Mouse (Mus musculus): ENCODE measurements around the gene Ralgps2. TPM values are rescaled to one million over a fixed set of nuclear protein-coding genes. Genes with fewer than 3 reads are reported as not detected.

The Ralgps2 gene
- polyA plus RNA-seq, 1 experiment from 2014 or later = 25.6 TPM

DNA sequence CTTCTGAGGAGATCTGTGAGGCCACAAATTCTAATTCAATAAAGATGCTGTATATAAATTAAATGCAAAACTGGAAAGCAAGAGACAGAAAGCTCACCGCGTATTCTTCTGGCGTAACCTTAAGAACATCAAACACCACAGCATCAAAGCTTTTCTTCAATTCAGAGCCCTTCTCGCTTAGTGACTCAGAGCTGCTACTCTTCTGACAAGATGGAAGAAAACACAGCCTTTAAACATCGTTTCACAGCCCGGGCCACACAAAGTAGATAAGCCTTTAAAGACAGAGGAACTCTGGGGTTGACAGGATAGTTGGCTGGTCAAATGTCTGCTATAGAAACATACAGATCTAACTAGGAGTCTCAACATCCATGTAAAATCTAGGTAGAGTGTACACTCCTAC, 37.7 kb downstream of the Ralgps2 start:
- H3K4me2 ChIP-seq (ENCODE audit: low read depth, low read length) = no peak overlapping the region
- no peak for TF ChIP-seq EP300 (IDR thresholded peaks at IDR 0.05; ENCODE audit: low read depth)
- TF ChIP-seq CTCF (IDR thresholded peaks at IDR 0.05; ENCODE audit: low read depth) = no peak
- H3K9ac ChIP-seq (replicated peaks) = no peak overlapping the region
- H3K27me3 ChIP-seq (ENCODE audit: insufficient read depth, low read length) = no peaks in the 10 kb centered on the region
- H3K9me3 ChIP-seq (ENCODE audit: low read length) = no peaks in the 10 kb centered on the region
- H3K27ac ChIP-seq (ENCODE audit: low read depth) = no peak overlapping the region
- peaks cover 6% of the 10 kb centered on the region for H3K36me3 ChIP-seq (replicated peaks; ENCODE audit: insufficient read depth, low read length)
- no peak overlapping the region for H3K4me3 ChIP-seq (ENCODE audit: low read depth, low read length)
- DNase-seq (no peak), ATAC-seq (no peak)
- no peaks in the 10 kb centered on the region for H3K4me1 ChIP-seq (ENCODE audit: insufficient read depth)
- 78% methylated on average over 6 of the region's 6 CpGs for WGBS (ENCODE audit: insufficient replicate concordance)

DNA sequence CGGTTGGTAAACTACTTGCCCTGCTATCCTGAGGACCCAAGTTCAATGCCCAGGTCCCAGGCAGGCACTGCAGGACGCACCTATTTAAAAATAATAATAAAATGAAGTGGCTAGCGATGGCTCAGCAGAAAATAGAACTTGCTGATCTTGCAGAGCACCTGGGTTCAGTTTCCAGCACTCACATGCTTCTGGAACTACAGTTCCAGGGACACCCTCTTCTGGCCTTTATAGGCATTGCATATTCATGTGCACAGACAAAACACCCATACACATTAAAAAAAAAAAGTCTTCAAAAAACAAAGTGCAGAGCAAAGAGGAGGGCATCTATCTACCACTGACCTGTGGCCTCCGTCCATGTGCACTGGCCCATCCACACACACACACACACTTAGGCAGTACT, 47.9 kb downstream of the Ralgps2 start:
- H3K9me3 ChIP-seq (ENCODE audit: low read length) = no peaks in the 10 kb centered on the region
- no peak for ATAC-seq
- H3K27ac ChIP-seq (ENCODE audit: low read depth) = no peak overlapping the region
- TF ChIP-seq CTCF (IDR thresholded peaks at IDR 0.05; ENCODE audit: low read depth) (peak; percentile 36), EP300 (IDR thresholded peaks at IDR 0.05; ENCODE audit: low read depth) (no peak)
- H3K4me2 ChIP-seq (ENCODE audit: low read depth, low read length) = no peak overlapping the region
- no peak overlapping the region for H3K4me3 ChIP-seq (ENCODE audit: low read depth, low read length)
- no peak overlapping the region for H3K9ac ChIP-seq (replicated peaks)
- H3K36me3 ChIP-seq (replicated peaks; ENCODE audit: insufficient read depth, low read length) = peaks cover 6% of the 10 kb centered on the region
- no peak for DNase-seq
- no peaks in the 10 kb centered on the region for H3K4me1 ChIP-seq (ENCODE audit: insufficient read depth)
- no peaks in the 10 kb centered on the region for H3K27me3 ChIP-seq (ENCODE audit: insufficient read depth, low read length)
- 82% methylated on average over 4 of the region's 4 CpGs for WGBS (ENCODE audit: insufficient replicate concordance)

- Histone ChIP-seq H3K9me3 (ENCODE audit: low read length) (no peaks in the 10 kb centered on the region), H3K4me1 (ENCODE audit: insufficient read depth) (no peaks in the 10 kb centered on the region), H3K27me3 (ENCODE audit: insufficient read depth, low read length) (no peaks in the 10 kb centered on the region), H3K4me2 (ENCODE audit: low read depth, low read length) (no peak overlapping the region), H3K9ac (replicated peaks) (no peak overlapping the region), H3K36me3 (replicated peaks; ENCODE audit: insufficient read depth, low read length) (peaks cover 10% of the 10 kb centered on the region), H3K27ac (ENCODE audit: low read depth) (no peak overlapping the region), H3K4me3 (ENCODE audit: low read depth, low read length) (no peak overlapping the region)
- TF ChIP-seq CTCF (IDR thresholded peaks at IDR 0.05; ENCODE audit: low read depth) = 0 out of 2 replicates have a peak, but pooled peaks have one; percentile 17
- no peak for TF ChIP-seq EP300 (IDR thresholded peaks at IDR 0.05; ENCODE audit: low read depth)
- 79% methylated on average over 4 of the region's 4 CpGs for WGBS (ENCODE audit: insufficient replicate concordance)
- DNase-seq (no peak), ATAC-seq (no peak)
Observed at GRCm38 (mm10) chr1:156888830-156889229, 50.6 kb downstream of the Ralgps2 start.

GRCm38 (mm10) chr1:156885879-156886278, 53.5 kb downstream of the Ralgps2 start:
- TF ChIP-seq CTCF (IDR thresholded peaks at IDR 0.05; ENCODE audit: low read depth) (no peak), EP300 (IDR thresholded peaks at IDR 0.05; ENCODE audit: low read depth) (no peak)
- ATAC-seq (no peak), DNase-seq (no peak)
- no peak overlapping the region for H3K27ac ChIP-seq (ENCODE audit: low read depth)
- H3K4me3 ChIP-seq (ENCODE audit: low read depth, low read length) = no peak overlapping the region
- H3K9ac ChIP-seq (replicated peaks) = no peak overlapping the region
- no peaks in the 10 kb centered on the region for H3K27me3 ChIP-seq (ENCODE audit: insufficient read depth, low read length)
- no peaks in the 10 kb centered on the region for H3K9me3 ChIP-seq (ENCODE audit: low read length)
- WGBS (ENCODE audit: insufficient replicate concordance) = 85% methylated on average over 2 of the region's 2 CpGs
- H3K4me2 ChIP-seq (ENCODE audit: low read depth, low read length) = no peak overlapping the region
- no peaks in the 10 kb centered on the region for H3K4me1 ChIP-seq (ENCODE audit: insufficient read depth)
- H3K36me3 ChIP-seq (replicated peaks; ENCODE audit: insufficient read depth, low read length) = peaks cover 13% of the 10 kb centered on the region

DNA sequence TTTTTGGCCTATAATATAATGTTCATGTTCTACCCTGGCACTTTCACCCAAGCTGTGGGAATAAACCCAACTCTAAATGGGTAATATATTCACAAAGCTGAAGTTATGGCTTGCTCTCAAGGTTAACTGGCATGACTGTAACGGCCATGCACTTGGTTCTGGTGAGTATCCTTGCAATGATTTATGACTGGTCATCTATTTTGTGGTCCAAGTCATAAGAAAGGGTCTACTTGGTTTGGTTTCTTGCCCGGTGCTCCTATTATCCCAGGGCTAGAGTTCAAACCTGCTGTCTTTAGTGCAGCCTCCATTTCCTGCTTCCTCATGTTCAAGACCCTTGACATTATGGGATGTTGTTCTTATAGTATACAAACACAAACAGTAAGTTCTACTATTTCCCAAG, 54.6 kb downstream of the Ralgps2 start:
- DNase-seq (no peak), ATAC-seq (no peak)
- no peak overlapping the region for H3K27ac ChIP-seq (ENCODE audit: low read depth)
- peaks cover 13% of the 10 kb centered on the region for H3K36me3 ChIP-seq (replicated peaks; ENCODE audit: insufficient read depth, low read length)
- H3K9ac ChIP-seq (replicated peaks) = no peak overlapping the region
- no peak overlapping the region for H3K4me3 ChIP-seq (ENCODE audit: low read depth, low read length)
- H3K27me3 ChIP-seq (ENCODE audit: insufficient read depth, low read length) = no peaks in the 10 kb centered on the region
- WGBS (ENCODE audit: insufficient replicate concordance) = 75% methylated on average over 2 of the region's 2 CpGs
- no peaks in the 10 kb centered on the region for H3K9me3 ChIP-seq (ENCODE audit: low read length)
- no peak for TF ChIP-seq EP300 (IDR thresholded peaks at IDR 0.05; ENCODE audit: low read depth)
- TF ChIP-seq CTCF (IDR thresholded peaks at IDR 0.05; ENCODE audit: low read depth) = no peak
- no peaks in the 10 kb centered on the region for H3K4me1 ChIP-seq (ENCODE audit: insufficient read depth)
- H3K4me2 ChIP-seq (ENCODE audit: low read depth, low read length) = no peak overlapping the region

GRCm38 (mm10) chr1:156870616-156871015, 68.8 kb downstream of the Ralgps2 start:
- Histone ChIP-seq H3K9ac (replicated peaks) (no peak overlapping the region), H3K36me3 (replicated peaks; ENCODE audit: insufficient read depth, low read length) (peaks cover 3% of the 10 kb centered on the region; the same call in 1 of the 2 replicates), H3K27me3 (ENCODE audit: insufficient read depth, low read length) (no peaks in the 10 kb centered on the region), H3K4me1 (ENCODE audit: insufficient read depth) (no peaks in the 10 kb centered on the region), H3K4me2 (ENCODE audit: low read depth, low read length) (no peak overlapping the region), H3K4me3 (ENCODE audit: low read depth, low read length) (no peak overlapping the region), H3K27ac (ENCODE audit: low read depth) (no peak overlapping the region), H3K9me3 (ENCODE audit: low read length) (no peaks in the 10 kb centered on the region)
- WGBS (ENCODE audit: insufficient replicate concordance) = 78% methylated on average over 4 of the region's 4 CpGs
- no peak for TF ChIP-seq CTCF (IDR thresholded peaks at IDR 0.05; ENCODE audit: low read depth)
- no peak for TF ChIP-seq EP300 (IDR thresholded peaks at IDR 0.05; ENCODE audit: low read depth)
- ATAC-seq = no peak
- DNase-seq = no peak

- 60% methylated on average over 5 of the region's 5 CpGs for WGBS (ENCODE audit: insufficient replicate concordance)
Observed at GRCm38 (mm10) chr1:156870028-156870427, 69.4 kb downstream of the Ralgps2 start.

More at GRCm38 (mm10) chr1:156870028-156870427, 69.4 kb downstream of the Ralgps2 start:
- Histone ChIP-seq H3K9ac (replicated peaks) (no peak overlapping the region), H3K27ac (ENCODE audit: low read depth) (no peak overlapping the region), H3K4me2 (ENCODE audit: low read depth, low read length) (no peak overlapping the region), H3K4me1 (ENCODE audit: insufficient read depth) (no peaks in the 10 kb centered on the region), H3K4me3 (ENCODE audit: low read depth, low read length) (no peak overlapping the region), H3K27me3 (ENCODE audit: insufficient read depth, low read length) (no peaks in the 10 kb centered on the region), H3K36me3 (replicated peaks; ENCODE audit: insufficient read depth, low read length) (peaks cover 1% of the 10 kb centered on the region; the same call in 1 of the 2 replicates), H3K9me3 (ENCODE audit: low read length) (no peaks in the 10 kb centered on the region)
- no peak for DNase-seq
- no peak for ATAC-seq
- TF ChIP-seq CTCF (IDR thresholded peaks at IDR 0.05; ENCODE audit: low read depth) (no peak), EP300 (IDR thresholded peaks at IDR 0.05; ENCODE audit: low read depth) (no peak)
